Mouse (Mus musculus) spleen, postnatal 10 days (tissue): ENCODE results near the gene Hepacam.

Experiments used
- DNase-seq, 2 experiments: peaks; one replicate each; pipeline ENCODE4 v3.0.0; 2021 to 2022; ENCODE audit warnings: low spot score in 2 of 2

The Hepacam gene

GRCm38 (mm10) chr9:37433823-37434560 is 66.8 kb downstream of the Hepacam start:
- no peak for DNase-seq

DNA sequence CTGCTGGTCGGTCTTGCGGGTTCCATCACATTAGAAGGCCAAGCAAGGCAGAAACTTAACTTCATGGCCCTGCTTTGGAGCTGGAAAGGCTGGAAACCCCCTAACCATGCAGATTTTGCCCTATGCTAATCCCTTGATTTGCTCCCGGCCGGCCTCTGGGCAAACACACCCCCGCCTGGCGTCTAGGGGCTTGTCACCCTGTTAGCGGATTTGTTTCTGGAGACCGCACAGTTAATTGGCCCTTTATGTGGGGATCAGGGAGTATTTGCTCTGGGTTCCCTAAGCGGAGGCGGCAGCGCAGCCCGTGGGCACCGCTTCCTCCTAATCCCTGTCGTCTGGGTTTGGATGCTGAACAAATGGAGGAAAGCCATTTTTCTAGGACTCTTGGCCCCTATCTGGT is 67.8 kb downstream of the Hepacam start:
- no peak for DNase-seq

DNA sequence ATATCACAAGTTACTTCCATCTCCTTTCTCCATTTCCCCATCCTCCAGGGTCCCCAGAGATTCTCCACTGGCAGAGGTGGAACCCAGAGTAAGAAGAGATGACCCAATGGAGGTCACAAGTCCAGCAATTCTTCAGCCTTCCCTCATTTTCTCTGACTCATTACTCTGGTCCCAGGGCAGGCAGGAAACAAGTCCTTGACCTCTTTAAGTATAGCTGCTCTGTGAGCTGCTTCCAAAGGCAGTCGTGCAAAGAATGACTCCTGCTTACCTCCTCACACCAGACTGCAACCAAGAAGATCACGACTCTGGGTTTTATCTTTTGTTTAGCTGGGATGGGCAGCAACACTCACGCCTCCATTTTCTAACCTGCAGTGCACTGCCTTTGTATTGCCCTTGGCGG is 68.5 kb downstream of the Hepacam start:
- no peak for DNase-seq
